Mouse (Mus musculus) erythroblast, embryonic 14.5 days (primary cell): ENCODE results near the gene Rbfox3. TPM values are rescaled to one million over a fixed set of nuclear protein-coding genes. Genes with fewer than 3 reads are reported as not detected.

ENCODE experiments used
- H3K27me3 ChIP-seq: 2 replicates; pipeline ENCODE4 v1.6.1; 2012; ENCODE audit warnings: inconsistent platforms; ENCODE audit not compliant: control insufficient read depth
- H3K36me3 ChIP-seq: 2 replicates; pipeline ENCODE4 v1.6.1; 2012; ENCODE audit warnings: mild to moderate bottlenecking, inconsistent platforms; ENCODE audit not compliant: control insufficient read depth
- H3K4me1 ChIP-seq: 2 replicates; pipeline ENCODE4 v1.6.1; 2012; ENCODE audit warnings: inconsistent platforms; ENCODE audit not compliant: control insufficient read depth
- H3K4me3 ChIP-seq: replicated peaks from 2 replicates; pipeline ENCODE3; 2012; ENCODE audit warnings: moderate library complexity, mild to moderate bottlenecking, inconsistent platforms
- H3K9me3 ChIP-seq: 2 replicates; pipeline ENCODE4 v1.6.1; 2012; ENCODE audit warnings: low read length, inconsistent platforms, mixed read lengths; ENCODE audit not compliant: control insufficient read depth
- GATA1 ChIP-seq: IDR thresholded peaks from 2 replicates; pipeline ENCODE4 v1.6.1; 2012; ENCODE audit warnings: low read length, inconsistent platforms, mixed read lengths
- TAL1 ChIP-seq: IDR thresholded peaks from 3 replicates; pipeline ENCODE4 v1.6.1; 2012; ENCODE audit warnings: low read length, inconsistent platforms, mixed read lengths
- polyA plus RNA-seq: library from polyadenylated mRNA; stranded (reverse); fragments of >175 nt; gene quantifications from 2 replicates; pipeline ENCODE4 v1.2.3, GENCODE M21; 2012

Gene Rbfox3
- polyA plus RNA-seq, 1 experiment, result 0.02 TPM

DNA sequence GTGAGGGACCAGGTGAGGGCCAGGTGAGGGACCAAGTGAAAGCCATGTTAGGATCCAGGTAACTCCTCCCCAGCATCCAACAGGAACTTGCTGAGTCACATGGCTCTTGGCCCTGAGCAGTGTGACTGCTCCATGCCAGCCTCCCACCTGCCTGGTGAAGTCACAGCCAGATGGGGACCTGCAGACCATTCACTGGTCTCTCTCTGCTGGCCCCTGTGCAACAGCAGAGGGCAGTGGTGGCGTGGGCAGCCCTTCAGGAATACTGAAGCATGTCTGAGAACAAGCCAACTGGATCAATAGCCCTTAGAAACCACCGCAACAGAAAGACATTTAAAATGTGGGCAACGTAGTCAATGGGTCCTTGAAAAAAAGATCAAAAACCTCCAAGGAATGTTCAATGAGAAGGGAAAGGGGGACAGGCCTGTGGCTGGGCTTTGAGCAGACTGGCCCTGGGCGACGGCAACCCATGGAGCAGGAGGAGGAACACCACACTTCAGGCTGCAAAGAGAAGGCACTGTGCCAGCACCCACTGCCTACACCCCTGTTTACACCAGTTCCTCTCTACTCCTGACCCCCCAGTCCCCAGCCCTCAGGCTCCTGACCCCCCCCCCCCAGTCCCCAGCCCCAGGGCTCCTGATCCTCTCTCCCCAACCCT, 36.0 kb downstream of the Rbfox3 start:
- H3K9me3 ChIP-seq, result peaks cover 4% of the 10 kb centered on the region; the same call in 1 of the 2 replicates
- TF ChIP-seq TAL1 (no peak), GATA1 (no peak)

DNA sequence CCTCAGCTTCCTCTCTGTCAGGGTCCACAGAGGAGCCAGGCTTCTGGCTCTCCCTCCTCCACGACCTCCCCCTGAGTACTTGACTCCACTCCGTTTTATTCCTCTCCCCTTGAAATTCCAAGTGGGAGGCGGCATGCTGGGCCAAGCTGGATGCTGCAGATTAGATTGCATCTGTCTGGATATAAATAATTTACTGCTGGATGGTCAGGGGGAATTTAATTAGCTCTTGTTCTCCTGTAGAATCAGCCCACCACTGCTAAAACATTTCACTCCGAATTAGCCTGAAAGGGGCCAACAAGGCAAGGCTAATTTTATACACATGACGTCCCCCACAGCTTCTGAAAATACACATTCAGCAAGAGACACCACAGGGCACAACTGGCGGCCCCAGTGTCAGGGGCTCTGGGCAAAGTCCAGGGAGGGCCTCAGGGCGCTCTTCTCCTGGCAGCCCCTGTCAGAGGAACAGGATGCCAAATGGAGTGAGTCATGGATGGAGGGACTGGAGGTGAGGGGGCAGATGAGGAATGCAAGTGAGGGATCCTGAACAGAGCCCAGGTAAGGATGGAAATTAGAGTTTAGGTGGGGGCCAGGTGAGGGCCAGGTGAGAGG, 36.8 kb downstream of the Rbfox3 start:
- Histone ChIP-seq H3K36me3 (no peaks in the 10 kb centered on the region), H3K27me3 (no peaks in the 10 kb centered on the region), H3K4me1 (no peaks in the 10 kb centered on the region), H3K4me3 (no peak overlapping the region), H3K9me3 (peaks cover 1% of the 10 kb centered on the region; the same call in 1 of the 2 replicates)
- TF ChIP-seq GATA1 (no peak), TAL1 (no peak)

More for the DNA sequence above, 36.0 kb downstream of the Rbfox3 start:
- no peaks in the 10 kb centered on the region for H3K4me1 ChIP-seq
- no peaks in the 10 kb centered on the region for H3K27me3 ChIP-seq
- no peak overlapping the region for H3K4me3 ChIP-seq
- no peaks in the 10 kb centered on the region for H3K36me3 ChIP-seq

GRCm38 (mm10) chr11:118874022-118874421, 37.4 kb downstream of the Rbfox3 start:
- no peak for TF ChIP-seq GATA1
- TF ChIP-seq TAL1, result no peak
- H3K4me3 ChIP-seq, result no peak overlapping the region
- no peaks in the 10 kb centered on the region; the same call in 1 of the 2 replicates for H3K9me3 ChIP-seq
- H3K27me3 ChIP-seq, result no peaks in the 10 kb centered on the region
- H3K4me1 ChIP-seq, result no peaks in the 10 kb centered on the region
- no peaks in the 10 kb centered on the region for H3K36me3 ChIP-seq

GRCm38 (mm10) chr11:118871527-118871926, 39.9 kb downstream of the Rbfox3 start:
- H3K36me3 ChIP-seq, result no peaks in the 10 kb centered on the region
- no peaks in the 10 kb centered on the region for H3K9me3 ChIP-seq
- H3K4me3 ChIP-seq, result no peak overlapping the region
- TF ChIP-seq GATA1 (no peak), TAL1 (no peak)
- H3K27me3 ChIP-seq, result no peaks in the 10 kb centered on the region
- no peaks in the 10 kb centered on the region for H3K4me1 ChIP-seq

DNA sequence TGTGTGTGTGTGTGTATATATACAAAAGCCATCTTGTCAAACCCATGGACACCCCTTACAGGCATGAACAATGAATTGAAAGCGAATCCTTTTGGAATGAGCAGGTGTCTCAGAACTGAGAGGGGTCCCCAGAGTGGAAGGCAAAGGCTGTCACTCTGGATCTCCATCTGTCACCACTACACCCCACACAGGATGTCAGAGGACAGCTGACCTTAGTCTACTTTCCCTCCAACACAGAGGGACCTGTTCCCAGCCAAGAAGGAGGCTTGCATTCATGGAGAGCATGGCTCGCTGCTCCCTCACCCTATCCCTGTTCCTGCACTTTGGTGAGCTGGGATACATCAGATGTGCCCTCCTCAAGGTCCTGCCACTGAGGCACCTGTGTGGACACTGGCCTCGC, 48.0 kb downstream of the Rbfox3 start:
- Histone ChIP-seq H3K9me3 (no peaks in the 10 kb centered on the region), H3K4me1 (no peaks in the 10 kb centered on the region), H3K36me3 (no peaks in the 10 kb centered on the region), H3K27me3 (no peaks in the 10 kb centered on the region), H3K4me3 (no peak overlapping the region)
- no peak for TF ChIP-seq TAL1
- TF ChIP-seq GATA1, result no peak

GRCm38 (mm10) chr11:118861801-118862431, 49.5 kb downstream of the Rbfox3 start:
- no peaks in the 10 kb centered on the region for H3K36me3 ChIP-seq
- no peaks in the 10 kb centered on the region for H3K27me3 ChIP-seq
- no peaks in the 10 kb centered on the region for H3K9me3 ChIP-seq
- TF ChIP-seq TAL1 (no peak), GATA1 (no peak)
- H3K4me1 ChIP-seq, result no peaks in the 10 kb centered on the region
- no peak overlapping the region for H3K4me3 ChIP-seq

GRCm38 (mm10) chr11:118861246-118861645, 50.2 kb downstream of the Rbfox3 start:
- TF ChIP-seq TAL1, result no peak
- TF ChIP-seq GATA1, result no peak
- Histone ChIP-seq H3K9me3 (no peaks in the 10 kb centered on the region), H3K4me1 (no peaks in the 10 kb centered on the region), H3K27me3 (no peaks in the 10 kb centered on the region), H3K36me3 (no peaks in the 10 kb centered on the region), H3K4me3 (no peak overlapping the region)

- no peak overlapping the region for H3K4me3 ChIP-seq
- H3K27me3 ChIP-seq, result no peaks in the 10 kb centered on the region
- no peaks in the 10 kb centered on the region for H3K4me1 ChIP-seq
- H3K9me3 ChIP-seq, result no peaks in the 10 kb centered on the region
- no peaks in the 10 kb centered on the region for H3K36me3 ChIP-seq
- TF ChIP-seq TAL1 (no peak), GATA1 (no peak)
Observed at GRCm38 (mm10) chr11:118860812-118861211, 50.6 kb downstream of the Rbfox3 start.

DNA sequence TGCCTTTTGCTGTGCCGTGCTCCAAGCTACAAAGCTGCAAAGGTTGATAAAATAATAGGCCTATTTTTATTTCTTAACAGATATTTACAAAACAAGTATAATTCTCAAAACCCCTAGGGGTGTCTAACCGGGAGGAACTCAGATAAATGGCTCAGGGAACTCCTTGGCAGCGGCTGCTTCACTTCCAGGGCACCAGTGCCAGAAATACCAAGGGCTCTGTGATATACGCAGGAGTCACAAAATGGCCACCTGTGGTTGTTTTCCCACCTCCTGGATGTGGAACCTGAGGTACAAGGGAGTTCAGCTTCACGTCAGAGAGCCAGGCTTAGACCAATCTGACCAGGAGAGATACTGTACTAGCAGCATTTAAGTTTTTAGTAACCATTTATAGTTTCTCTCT, 51.6 kb downstream of the Rbfox3 start:
- H3K4me1 ChIP-seq, result no peaks in the 10 kb centered on the region
- no peaks in the 10 kb centered on the region for H3K9me3 ChIP-seq
- no peaks in the 10 kb centered on the region for H3K36me3 ChIP-seq
- H3K27me3 ChIP-seq, result no peaks in the 10 kb centered on the region
- TF ChIP-seq GATA1 (no peak), TAL1 (no peak)
- no peak overlapping the region for H3K4me3 ChIP-seq
